Mouse (Mus musculus): ENCODE measurements around the gene Gm21746.
"Not testable (repeated sequence)": the region's sequence is repeated elsewhere in the genome, so short reads cannot be mapped to it uniquely, and the experiment has no call there.

Gene Gm21746

DNA sequence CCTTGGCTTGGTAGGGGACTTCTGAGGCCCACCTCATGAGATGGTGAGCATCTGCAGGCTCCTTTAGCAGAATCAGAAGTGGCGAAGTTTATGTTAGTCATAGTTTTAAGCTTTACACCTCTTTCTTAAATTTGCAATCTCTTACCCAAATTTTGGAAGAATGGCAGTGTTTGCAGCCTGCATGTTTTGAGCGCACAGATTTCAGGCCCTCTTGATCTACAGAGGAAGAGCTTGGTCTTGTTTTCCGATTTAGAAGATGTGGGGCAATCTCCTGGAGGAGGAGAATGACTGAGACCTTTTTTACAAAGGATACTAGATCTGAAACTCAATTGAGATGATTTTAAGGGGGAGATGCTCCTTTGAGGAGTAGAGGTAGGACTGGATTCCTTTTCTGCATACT is at the start of gene Gm21746:
TSS of gene Gm21746 (minus strand) at position 101 of the 400 bp plus-strand sequence.
- DNase-seq (ENCODE audit: inconsistent ontology term): not testable (repeated sequence)

DNA sequence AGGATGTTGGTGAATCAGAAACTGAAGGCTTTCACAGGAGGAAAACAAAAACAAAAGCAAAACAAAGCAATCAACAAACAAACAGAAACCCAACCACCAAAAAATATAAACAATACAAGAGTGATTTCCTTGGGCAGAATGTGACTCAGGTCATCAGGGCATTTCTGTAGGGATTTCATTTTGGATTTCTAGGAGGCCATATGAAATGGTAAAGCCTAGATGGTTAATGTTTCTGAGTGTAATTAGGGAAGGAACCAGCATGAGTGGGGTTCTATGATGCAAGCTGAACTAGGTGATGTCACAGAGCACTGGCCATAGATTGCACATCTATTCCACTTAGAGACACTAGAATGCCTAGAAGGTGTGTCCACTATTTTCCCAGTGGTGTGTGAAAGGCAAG is 29.0 kb upstream of the Gm21746 start, which contains the start of gene Gm20873:
TSS of gene Gm20873 (plus strand) at position 301 of the 400 bp plus-strand sequence.
- not testable (repeated sequence) for DNase-seq (ENCODE audit: inconsistent ontology term)
